Mouse (Mus musculus): ENCODE results near the gene Gpsm2.
"Not testable (repeated sequence)": the region's sequence is repeated elsewhere in the genome, so short reads cannot be mapped to it uniquely, and the experiment has no call there.

The Gpsm2 gene

DNA sequence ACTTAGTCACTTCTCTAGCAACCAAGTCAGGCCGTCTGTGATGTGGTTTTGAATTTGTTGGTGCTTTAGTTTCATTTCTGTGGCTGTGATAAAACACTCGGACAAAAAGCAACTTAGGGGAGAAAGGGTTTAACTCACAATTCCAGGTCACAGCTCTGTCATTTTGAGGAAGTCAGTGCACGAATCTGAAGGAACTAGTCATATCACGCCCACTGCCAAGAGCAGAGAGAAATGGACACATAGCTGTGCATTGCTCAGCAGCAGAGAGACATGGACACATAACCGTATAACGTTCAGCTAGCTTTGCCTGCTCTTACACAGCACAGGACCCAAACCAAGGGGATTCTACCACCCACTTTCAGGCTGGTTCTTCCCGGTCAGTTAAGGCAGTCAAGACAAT is 4.3 kb upstream of the Gpsm2 start:
- DNase-seq (ENCODE audit: low spot score) = no peak

DNA sequence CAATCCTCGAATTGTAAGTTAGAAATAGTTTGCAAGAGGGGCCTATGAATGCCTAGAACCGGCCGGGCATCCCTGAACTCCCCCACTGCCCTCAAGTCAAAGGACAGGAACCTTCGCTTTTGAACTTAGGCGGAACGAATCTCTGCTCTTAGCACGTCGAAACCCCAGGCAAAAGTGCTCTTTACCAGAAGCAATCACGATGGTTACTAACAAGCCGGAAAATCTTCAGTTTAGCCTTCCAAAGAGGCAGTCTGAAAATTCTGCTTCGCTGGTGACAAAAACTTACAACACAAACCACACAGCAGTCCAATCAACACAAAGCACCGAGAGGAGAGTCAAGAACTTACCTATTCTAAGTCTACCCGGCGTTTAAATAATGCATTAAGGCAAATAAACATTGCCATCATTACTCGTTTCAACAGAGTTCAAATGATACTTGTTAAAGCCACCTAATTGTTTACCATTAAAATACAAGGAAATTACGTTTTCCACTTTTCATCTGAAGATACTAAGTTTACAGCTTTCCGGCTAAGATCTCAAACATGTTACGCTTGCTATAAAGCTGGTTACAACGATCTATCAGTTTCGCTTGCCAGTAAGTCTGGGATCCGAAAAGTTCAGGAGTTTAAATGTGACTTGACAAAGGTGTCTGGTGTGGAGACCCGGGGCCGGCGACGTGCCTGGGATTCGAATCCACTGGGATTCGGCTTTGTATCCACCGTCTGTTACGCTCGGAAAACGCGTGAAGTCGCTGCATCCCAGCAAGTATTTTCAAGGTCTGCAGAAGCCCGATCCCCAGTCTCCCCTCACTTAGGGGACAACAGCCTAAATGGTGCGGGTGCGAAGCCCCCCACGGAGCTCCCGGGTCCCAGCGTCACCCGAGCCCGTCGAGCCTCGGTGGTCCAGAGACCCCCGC is 775 bp downstream of the Gpsm2 start:
- no peak for DNase-seq (ENCODE audit: low spot score)

DNA sequence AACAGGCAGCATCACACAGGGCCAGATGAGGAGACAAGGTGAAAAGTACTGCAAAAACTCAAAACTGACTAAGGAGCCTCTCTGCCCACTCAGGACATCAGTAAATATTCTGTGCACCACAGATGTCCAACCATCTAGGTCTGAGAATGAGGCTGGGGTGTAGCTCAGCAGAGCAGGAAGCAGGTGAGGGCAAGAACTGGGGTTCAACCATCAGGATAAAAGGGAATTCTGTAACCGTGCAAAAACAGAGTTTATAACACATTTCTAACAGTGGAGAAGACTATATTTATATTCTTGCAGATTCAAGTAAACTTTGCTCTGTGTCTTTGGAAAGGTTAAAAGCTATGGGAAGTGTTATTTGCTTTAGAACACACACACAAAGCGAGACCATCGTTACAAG is 2.3 kb downstream of the Gpsm2 start:
- DNase-seq (ENCODE audit: low spot score) = no peak

DNA sequence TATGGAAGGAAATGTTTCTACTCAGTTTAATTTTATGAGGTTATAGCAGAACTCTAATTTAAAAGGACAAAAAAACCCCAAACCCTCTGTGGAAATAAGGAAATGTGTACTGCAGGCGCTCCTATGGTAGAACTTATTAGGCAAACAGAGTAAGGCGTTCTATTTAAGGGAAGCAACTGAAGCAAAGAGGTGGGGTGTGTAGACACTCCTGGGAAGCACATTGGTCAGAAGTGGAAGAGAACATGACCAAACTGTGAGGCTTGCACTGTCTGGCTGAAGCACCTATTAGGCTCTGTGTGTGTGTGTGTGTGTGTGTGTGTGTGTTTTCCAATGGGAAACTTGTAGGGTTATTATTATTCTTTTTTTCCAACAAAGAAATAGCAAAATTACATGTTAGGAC is 2.8 kb downstream of the Gpsm2 start:
- DNase-seq (ENCODE audit: low spot score) = no peak

DNA sequence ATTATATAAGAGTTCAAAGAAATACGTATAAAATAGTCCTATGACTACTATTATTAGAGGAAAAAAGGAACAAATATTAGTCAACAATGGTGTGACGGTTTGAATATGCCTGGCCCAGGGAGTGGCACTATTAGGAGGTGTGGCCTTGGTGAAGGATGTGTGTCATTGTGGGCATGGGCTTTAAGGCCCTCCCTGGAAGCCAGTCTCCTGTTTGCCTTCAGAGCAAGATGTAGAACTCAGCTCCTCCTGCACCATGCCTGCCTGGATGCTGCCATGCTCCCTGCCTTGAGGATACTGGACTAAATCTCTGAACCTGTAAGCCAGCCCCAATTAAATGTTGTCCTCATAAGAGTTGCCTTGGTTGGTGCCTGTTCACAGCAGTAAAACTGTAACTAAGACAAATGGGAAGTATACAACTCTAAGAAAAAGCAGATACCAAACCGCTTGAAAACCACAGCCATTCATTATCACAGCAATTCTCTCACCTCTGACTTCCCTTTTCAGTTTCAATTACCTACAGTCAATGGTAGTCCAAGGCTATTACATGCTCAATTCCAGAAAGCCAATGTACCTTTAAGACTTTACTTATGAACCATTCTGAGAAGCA is 4.1 kb downstream of the Gpsm2 start:
- DNase-seq (ENCODE audit: low spot score) = peak; percentile 30

DNA sequence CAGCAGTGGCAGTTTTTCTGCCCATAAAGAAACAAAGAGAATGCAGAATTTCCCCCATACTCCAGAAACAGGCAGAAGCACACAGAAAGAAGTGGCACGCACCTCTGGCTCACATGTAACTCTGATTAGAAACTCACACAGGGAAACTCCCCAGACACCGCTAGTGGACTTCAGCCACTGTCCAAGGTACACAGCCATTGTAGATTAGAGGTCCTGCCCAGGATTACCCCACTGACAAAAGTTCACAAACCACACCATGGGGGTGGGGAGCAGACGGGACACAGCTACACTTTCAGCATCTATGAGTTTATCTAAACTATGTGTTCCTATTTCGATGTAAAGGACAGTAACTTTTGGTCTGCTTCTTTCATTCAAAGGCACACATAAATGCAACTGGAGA is 7.3 kb downstream of the Gpsm2 start:
- DNase-seq (ENCODE audit: low spot score) = no peak

DNA sequence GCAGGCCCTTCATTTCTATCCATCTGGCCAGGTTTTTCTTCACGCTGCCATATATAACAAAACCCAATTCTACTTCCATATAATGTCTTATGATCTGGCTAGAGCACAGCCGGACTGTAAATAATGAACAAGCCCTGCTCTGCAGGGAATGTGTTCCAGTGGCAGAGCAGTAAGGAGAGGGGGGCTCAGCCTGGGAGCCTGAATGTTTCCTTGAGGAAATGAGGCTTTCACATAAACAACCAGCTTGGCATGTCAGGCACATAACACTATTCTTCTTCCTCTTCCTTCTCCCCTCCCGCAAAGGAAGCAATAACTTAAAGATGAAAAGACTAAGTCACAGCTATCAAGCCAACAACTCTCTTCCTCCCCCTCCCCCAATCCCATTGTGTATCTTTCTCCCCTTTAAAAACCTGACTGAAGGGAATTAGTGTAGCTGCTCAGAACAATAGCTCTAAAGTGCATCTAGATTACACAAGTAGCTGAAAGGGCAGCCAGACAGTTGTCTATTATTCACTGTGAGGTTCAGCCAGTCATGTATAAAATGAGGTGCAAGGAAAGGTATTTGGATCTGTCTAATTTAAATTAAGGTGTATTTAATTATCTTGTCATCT is 8.9 kb downstream of the Gpsm2 start:
- DNase-seq (ENCODE audit: low spot score) = peak; percentile 18

DNA sequence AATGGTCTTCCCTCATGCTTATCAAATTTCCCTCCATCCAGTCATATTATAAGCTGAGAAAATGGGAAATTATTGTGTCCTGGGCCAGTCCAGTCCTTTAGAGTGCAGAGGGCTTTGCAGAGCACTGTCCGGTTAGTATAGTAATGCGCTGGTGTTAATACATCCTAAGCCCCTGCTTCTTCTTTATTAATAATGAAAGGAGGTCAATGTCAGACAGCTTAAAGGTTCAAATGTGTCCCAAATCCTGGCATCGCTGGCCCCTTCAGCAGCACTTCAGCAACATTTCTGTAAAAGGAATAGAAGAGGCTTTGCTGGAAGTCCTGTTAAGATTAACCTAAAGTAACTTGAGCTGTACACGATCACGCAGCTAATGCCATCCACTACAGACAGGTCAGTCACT is 10.8 kb downstream of the Gpsm2 start:
- no peak for DNase-seq (ENCODE audit: low spot score)

DNA sequence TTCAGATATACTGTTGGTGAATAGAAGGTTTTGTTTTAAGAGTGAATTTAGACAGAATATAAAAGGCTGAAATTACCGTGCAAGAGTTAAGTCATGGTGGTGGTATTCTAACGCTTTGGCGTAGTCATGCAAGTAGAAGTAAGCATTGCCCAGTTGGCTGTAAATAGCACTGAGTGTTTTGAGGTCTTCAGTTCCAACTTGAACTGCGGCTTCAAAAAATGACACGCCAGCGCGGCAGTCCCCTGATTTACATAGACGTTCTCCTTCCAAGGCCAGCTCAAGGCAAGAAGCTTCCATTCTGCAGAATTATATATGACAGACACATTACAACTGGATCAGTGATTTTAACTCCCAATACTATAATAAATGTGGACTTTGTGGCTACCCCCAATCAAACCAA is 19.3 kb downstream of the Gpsm2 start:
- DNase-seq (ENCODE audit: low spot score) = no peak

DNA sequence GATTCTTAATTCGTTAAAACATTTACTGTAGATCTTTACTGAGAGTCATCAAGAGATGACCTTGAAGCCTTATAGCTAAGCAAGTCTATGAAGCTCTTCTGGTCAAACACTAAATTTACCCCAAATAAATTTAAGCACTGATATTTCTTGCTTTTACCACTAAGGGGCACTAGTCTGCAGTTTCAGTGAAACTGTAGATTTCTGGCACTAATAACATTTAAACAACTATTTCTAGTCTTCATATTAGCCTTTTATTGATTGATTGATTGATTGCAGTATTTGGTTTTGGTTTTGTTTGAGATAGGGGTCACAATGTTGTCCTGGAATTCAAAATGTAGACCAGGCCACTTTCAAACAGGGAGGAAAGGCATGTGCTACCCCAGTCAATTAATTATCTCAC is 20.9 kb downstream of the Gpsm2 start:
- DNase-seq (ENCODE audit: low spot score) = no peak

DNA sequence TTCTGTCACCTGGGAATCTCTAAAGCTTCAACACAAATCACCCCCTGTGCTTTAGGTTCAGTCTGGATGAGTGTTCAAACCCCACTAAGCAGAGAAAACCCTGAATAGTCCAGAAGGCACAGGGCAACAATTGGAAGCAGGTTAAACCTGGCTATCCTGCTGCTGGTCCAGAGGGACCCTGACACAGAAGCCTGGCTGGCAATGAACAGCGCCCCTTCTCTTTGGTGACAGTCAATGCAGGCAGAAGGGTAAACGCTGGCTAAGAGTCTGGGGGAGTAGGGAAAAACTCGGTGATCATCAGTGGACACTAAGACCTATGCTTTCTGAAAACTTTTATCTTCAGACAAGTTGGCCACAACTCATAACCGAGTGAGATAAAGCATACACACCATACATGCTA is 22.3 kb downstream of the Gpsm2 start:
- DNase-seq (ENCODE audit: low spot score) = no peak

DNA sequence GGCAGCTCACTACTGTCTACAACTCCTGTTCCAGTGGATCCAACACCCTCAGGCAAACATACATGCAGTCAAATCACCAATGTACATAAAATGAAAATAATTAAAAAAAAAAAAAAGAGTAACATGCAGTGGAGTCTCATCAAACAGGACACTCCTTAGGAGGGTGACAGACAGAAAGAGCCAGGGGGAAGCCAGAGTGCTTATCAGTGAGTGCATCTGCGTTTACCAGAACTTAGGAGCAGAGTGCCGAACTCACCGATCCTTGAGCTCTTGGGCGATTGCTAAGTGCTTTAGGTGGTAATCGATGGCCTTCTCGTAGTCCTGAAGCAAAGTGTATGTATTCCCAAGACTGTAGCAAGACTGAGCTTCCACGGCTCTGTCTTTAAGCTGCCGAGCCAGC is 23.4 kb downstream of the Gpsm2 start:
- DNase-seq (ENCODE audit: low spot score) = no peak

DNA sequence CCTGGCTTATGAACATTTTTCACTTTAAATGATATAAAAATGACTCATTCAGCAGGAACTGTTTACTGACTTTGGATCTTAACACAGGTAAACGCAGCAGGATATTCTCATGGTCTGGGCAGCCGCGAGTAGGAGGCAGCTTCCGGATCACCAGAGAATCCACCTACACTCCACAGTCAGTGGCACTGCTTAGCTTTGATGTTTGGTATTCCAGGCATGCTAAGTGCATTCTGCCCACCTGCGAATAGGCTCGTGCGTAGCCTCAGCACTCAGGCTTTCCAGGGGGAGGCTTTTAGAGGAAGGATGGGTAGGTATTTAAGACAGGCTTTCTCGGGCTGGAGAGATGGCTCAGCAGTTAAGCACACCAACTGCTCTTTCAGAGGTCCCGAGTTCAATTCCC is 27.8 kb downstream of the Gpsm2 start:
- DNase-seq (ENCODE audit: low spot score) = no peak

DNA sequence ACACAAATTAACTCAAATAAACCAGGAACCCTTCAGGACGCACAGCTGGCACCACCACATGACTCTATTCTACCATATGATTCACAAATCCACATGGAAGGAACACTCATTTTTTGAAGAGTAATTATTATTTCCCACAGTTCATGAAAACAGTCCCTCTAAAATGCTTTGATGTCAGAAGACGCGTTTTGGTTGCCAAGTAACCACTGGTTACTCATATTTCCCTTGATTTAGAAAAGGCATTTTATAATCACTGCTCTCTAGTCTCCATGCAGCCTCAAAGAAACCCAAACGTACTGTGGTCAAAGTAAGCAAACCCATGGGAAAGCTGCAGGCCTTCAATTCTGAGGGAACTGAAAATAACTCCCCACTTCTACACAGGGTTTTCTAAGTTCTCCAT is 32.1 kb downstream of the Gpsm2 start:
- DNase-seq (ENCODE audit: low spot score) = no peak

DNA sequence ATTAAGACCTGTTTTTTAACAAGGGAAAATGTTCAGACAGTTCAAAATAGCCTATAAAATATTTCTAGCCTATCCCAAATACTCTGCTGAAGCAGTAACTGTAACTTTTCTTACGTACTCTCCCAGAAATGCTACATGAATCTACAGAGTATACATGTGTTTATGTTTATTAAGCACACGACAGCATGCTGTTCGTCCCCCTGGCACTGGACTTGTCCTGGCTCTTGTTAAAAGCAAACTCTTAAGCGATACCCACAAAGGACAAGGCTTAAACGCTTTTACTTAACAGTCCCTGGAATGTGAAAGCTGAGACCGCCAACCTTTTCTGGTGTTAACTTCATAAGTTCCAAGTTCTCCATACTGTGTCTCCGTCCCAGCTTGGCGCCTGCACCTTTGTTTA is 32.7 kb downstream of the Gpsm2 start:
- no peak for DNase-seq (ENCODE audit: low spot score)

DNA sequence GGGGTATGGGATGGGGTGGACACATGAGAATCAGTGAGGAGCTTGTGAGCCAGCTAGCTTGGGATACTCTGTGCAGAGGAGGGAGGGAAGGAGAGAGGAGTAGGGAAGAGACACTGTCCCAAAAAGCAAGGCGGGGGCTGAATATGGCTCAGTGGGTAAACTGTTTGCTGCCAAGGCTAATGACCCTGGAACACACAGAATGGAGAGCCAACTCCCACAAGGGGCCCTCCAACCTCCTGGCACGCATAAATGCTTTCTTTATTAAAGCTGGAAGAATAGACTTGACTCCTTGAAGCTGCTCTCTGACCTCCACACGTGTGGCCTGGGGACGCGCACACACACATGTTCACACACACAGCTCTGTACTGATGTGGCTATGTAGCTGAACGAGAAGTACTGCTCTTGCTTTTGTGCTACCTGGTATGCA is 33.1 kb downstream of the Gpsm2 start:
- no peak for DNase-seq (ENCODE audit: low spot score)

DNA sequence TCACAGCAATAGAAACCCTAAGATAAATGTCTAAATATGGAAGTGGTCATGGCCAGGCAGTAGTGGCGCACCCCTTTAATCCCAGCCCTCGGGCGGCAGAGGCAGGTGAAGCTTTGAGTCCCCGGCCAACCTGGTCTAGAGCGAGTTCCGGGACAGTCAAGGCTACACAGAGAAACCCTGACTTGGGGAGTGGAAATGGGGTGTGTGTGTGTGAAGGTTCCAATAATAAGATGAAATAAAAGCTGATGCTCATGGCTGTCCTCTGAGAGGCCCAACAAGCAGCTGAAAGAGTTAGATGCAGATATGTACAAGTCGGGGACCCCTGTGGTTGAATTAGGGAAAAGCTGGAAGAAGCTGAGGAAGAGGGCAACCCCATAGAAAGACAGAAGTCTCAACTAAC is 36.4 kb downstream of the Gpsm2 start:
- DNase-seq (ENCODE audit: low spot score) = no peak

DNA sequence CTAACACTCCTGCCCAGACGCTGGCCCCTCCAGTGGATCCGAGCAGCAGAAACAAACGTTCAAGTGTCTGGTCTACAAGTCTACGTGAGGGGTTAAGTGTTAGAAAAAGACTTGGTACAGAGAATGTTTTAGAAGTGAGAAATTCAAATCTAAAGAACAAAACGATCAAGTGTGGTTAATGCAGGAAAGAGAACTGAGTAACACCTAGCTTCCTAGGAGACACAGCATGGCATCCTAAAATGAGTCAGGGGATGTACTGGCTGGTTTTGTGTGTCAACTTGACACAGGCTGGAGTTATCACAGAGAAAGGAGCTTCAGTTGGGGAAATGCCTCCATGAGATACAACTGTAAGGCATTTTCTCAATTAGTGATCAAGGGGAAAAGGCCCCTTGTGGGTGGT is 38.5 kb downstream of the Gpsm2 start:
- not testable (repeated sequence) for DNase-seq (ENCODE audit: low spot score)

DNA sequence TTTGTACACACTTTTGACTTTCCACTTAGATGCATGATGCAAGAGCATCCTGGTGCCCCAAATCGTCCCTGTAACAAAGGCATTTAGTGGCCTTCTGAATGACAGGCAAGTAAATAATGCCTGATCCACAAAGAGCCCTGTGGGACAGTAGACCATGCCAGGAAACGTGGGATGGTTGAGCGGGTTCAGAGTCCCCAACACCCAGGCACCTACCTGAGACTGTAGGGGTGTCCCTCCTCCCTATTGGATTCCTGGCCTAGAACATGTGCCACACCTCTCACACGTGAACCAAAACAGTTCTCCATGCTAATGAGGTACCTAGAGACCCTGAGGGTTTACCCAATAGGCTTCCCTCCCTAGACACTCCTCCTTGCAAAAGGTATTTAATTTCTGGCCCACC is 41.1 kb downstream of the Gpsm2 start:
- DNase-seq (ENCODE audit: low spot score) = no peak

DNA sequence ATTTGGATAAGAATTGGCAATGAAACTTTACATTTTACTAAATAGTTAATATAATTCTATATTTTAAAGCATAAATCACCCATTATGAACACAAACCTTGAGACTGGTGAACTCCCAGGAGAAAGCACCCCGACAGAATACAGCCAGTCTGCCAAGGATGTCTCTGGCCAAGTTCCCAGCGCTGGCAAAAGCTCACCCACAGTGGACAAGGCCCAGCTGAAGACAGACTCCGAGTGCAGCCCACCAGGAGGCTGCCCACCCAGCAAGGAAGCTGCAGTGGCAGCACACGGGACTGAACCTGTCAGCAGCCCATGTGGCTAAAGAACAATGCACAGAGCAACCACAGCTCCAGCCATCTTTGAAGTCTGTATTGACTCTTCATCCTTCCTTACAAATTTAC is 45.5 kb downstream of the Gpsm2 start:
- no peak for DNase-seq (ENCODE audit: low spot score)

DNA sequence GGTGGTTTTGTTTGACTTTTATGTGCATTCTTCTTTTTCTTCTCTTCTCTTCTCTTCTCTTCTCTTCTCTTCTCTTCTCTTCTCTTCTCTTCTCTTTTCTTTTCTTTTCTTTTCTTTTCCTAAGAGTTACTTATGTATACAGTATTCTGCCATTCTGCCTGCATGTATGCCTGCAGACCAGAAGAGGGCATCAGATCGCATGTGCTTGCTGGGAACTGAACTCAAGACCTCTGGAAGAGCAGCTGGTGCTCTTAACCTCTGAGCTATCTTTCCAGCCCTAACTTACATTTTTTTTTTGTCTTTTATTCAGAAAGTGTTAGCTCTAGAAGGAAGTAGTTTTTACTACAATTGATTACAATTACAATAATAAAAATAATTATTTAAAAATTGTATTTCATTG is 61.2 kb downstream of the Gpsm2 start:
- no peak for DNase-seq (ENCODE audit: low spot score)

DNA sequence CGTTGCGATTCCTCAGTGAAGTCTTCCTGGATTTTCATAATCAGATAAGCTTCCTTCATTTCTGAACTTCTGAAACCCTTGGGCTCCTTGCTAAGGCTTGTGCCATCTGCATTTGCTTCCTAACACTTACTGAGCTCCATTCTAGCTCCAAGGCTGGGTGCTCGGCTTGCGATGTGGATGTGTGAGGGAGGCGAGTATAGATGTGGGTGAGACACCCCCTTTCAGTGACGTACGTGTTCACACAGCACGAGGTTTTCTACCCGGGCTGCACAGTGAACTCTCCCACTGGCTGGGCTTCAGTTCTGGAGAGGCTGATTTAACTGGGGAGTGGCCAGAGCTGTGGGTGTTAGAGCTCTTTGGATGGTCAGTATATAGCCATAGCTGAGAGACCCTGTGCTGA is 63.5 kb downstream of the Gpsm2 start:
- DNase-seq (ENCODE audit: low spot score) = no peak

DNA sequence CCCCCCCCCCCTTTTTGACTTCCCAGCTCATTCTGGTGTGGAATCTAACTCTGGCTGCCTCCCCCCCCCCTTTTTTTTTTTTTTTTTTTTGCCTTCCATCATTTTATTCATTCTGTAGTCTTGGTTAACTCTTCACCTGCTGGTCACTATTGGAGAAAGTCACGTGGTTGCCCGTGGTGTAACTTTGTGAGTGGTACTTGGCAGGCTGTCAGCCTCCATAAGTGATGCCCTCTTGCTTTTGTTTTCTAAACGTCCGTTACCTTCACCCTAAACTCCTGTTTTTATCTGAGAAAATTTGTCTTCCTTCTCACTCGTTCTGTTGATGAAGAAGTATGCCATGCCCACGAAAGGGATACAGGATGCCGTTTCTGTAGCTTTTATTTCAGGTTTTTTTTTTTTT is 66.6 kb downstream of the Gpsm2 start:
- DNase-seq (ENCODE audit: low spot score) = no peak

All from T-cell, adult 2 months (primary cell).